Mouse (Mus musculus): ENCODE data around the gene Rtn4r. TPM values are rescaled to one million over a fixed set of nuclear protein-coding genes. Genes with fewer than 3 reads are reported as not detected.
"Not testable (repeated sequence)": the region's sequence is repeated elsewhere in the genome, so short reads cannot be mapped to it uniquely, and the experiment has no call there.

Rtn4r gene
- total RNA-seq, 2 experiments from 2014 or later = 1.6 TPM; not detected in 1

GRCm38 (mm10) chr16:18185715-18186449 is 58.4 kb downstream of the Rtn4r start:
- ATAC-seq (replicated peaks; ENCODE audit: low FRiP score, poor library complexity, severe bottlenecking) = no peak

- no peak for ATAC-seq (replicated peaks; ENCODE audit: low FRiP score, poor library complexity, severe bottlenecking)
Measured at GRCm38 (mm10) chr16:18186798-18187197, 59.4 kb downstream of the Rtn4r start.

- ATAC-seq (replicated peaks; ENCODE audit: low FRiP score, poor library complexity, severe bottlenecking) = no peak
Measured at GRCm38 (mm10) chr16:18187221-18187620, 59.8 kb downstream of the Rtn4r start.

- no peak for ATAC-seq (replicated peaks; ENCODE audit: low FRiP score, poor library complexity, severe bottlenecking)
Measured at GRCm38 (mm10) chr16:18191006-18191405, 63.6 kb downstream of the Rtn4r start.

- no peak for ATAC-seq (replicated peaks; ENCODE audit: low FRiP score, poor library complexity, severe bottlenecking)
Measured at GRCm38 (mm10) chr16:18194208-18194985, 67.0 kb downstream of the Rtn4r start.

GRCm38 (mm10) chr16:18195068-18195467 is 67.6 kb downstream of the Rtn4r start:
- ATAC-seq (replicated peaks; ENCODE audit: low FRiP score, poor library complexity, severe bottlenecking) = no peak

- ATAC-seq (replicated peaks; ENCODE audit: low FRiP score, poor library complexity, severe bottlenecking) = not testable (repeated sequence)
Measured at GRCm38 (mm10) chr16:18195561-18195960, 68.1 kb downstream of the Rtn4r start.

- no peak for ATAC-seq (replicated peaks; ENCODE audit: low FRiP score, poor library complexity, severe bottlenecking)
Measured at GRCm38 (mm10) chr16:18197881-18198280, 70.4 kb downstream of the Rtn4r start.

- no peak for ATAC-seq (replicated peaks; ENCODE audit: low FRiP score, poor library complexity, severe bottlenecking)
Measured at GRCm38 (mm10) chr16:18198365-18199098, 71.1 kb downstream of the Rtn4r start.

GRCm38 (mm10) chr16:18200062-18200461 is 72.6 kb downstream of the Rtn4r start:
- no peak for ATAC-seq (replicated peaks; ENCODE audit: low FRiP score, poor library complexity, severe bottlenecking)

GRCm38 (mm10) chr16:18201620-18202019 is 74.2 kb downstream of the Rtn4r start:
- no peak for ATAC-seq (replicated peaks; ENCODE audit: low FRiP score, poor library complexity, severe bottlenecking)

Other genes with a start within 250 kb of the Rtn4r start
- gene Gm20518, start 236.0 kb upstream of the Rtn4r start, total RNA-seq (2015; ENCODE audit: low replicate concordance) = 1.8 and 2.1 TPM in 2 replicates
- 1.0 TPM in 1 of 2 replicates, not detected in the other for gene Gm20518, start 236.0 kb upstream of the Rtn4r start, total RNA-seq (2017; ENCODE audit: low replicate concordance)
- not detected in 2 replicates for gene Tssk1, start 233.4 kb upstream of the Rtn4r start, total RNA-seq (2015; ENCODE audit: low replicate concordance)
- not detected in 2 replicates for gene Tssk1, start 233.4 kb upstream of the Rtn4r start, total RNA-seq (2017; ENCODE audit: low replicate concordance)
- 21.4 and 38.9 TPM in 2 replicates for gene Dgcr2, start 229.1 kb upstream of the Rtn4r start, total RNA-seq (2015; ENCODE audit: low replicate concordance)
- gene Dgcr2, start 229.1 kb upstream of the Rtn4r start, total RNA-seq (2017; ENCODE audit: low replicate concordance) = 41.7 and 42.7 TPM in 2 replicates
- gene Tssk2, start 229.0 kb upstream of the Rtn4r start, total RNA-seq (2015; ENCODE audit: low replicate concordance) = not detected in 2 replicates
- not detected in 2 replicates for gene Tssk2, start 229.0 kb upstream of the Rtn4r start, total RNA-seq (2017; ENCODE audit: low replicate concordance)
- gene Ess2, start 216.3 kb upstream of the Rtn4r start, total RNA-seq (2015; ENCODE audit: low replicate concordance) = 9.4 and 10.9 TPM in 2 replicates
- 9.6 and 27.5 TPM in 2 replicates for gene Ess2, start 216.3 kb upstream of the Rtn4r start, total RNA-seq (2017; ENCODE audit: low replicate concordance)
- not detected in 2 replicates for gene Gsc2, start 212.6 kb upstream of the Rtn4r start, total RNA-seq (2015; ENCODE audit: low replicate concordance)
- gene Gsc2, start 212.6 kb upstream of the Rtn4r start, total RNA-seq (2017; ENCODE audit: low replicate concordance) = not detected in 2 replicates
- 0.84 and 12.3 TPM in 2 replicates for gene Slc25a1, start 199.4 kb upstream of the Rtn4r start, total RNA-seq (2015; ENCODE audit: low replicate concordance)
- gene Slc25a1, start 199.4 kb upstream of the Rtn4r start, total RNA-seq (2017; ENCODE audit: low replicate concordance) = 8.5 and 9.9 TPM in 2 replicates
- gene Vpreb2, start 147.2 kb upstream of the Rtn4r start, total RNA-seq (2015; ENCODE audit: low replicate concordance) = 8.8 TPM in 1 of 2 replicates, not detected in the other
- not detected in 2 replicates for gene Vpreb2, start 147.2 kb upstream of the Rtn4r start, total RNA-seq (2017; ENCODE audit: low replicate concordance)
- 8.4 TPM in 1 of 2 replicates, not detected in the other for gene Dgcr6, start 74.8 kb upstream of the Rtn4r start, total RNA-seq (2015; ENCODE audit: low replicate concordance)
- 2.1 TPM in 1 of 2 replicates, not detected in the other for gene Dgcr6, start 74.8 kb upstream of the Rtn4r start, total RNA-seq (2017; ENCODE audit: low replicate concordance)
- not detected in 2 replicates for gene Prodh, start 37.4 kb upstream of the Rtn4r start, total RNA-seq (2015; ENCODE audit: low replicate concordance)
- 3.4 and 5.0 TPM in 2 replicates for gene Prodh, start 37.4 kb upstream of the Rtn4r start, total RNA-seq (2017; ENCODE audit: low replicate concordance)
- not detected in 2 replicates for gene Ccdc188, start 90.2 kb downstream of the Rtn4r start, total RNA-seq (2015; ENCODE audit: low replicate concordance)
- gene Ccdc188, start 90.2 kb downstream of the Rtn4r start, total RNA-seq (2017; ENCODE audit: low replicate concordance) = not detected in 2 replicates
- gene Zdhhc8, start 107.5 kb downstream of the Rtn4r start, total RNA-seq (2015; ENCODE audit: low replicate concordance) = 1.4 TPM in 1 of 2 replicates, not detected in the other
- 2.2 TPM in 1 of 2 replicates, not detected in the other for gene Zdhhc8, start 107.5 kb downstream of the Rtn4r start, total RNA-seq (2017; ENCODE audit: low replicate concordance)
- 51.2 and 52.4 TPM in 2 replicates for gene Trmt2a, start 121.0 kb downstream of the Rtn4r start, total RNA-seq (2015; ENCODE audit: low replicate concordance)
- 20.2 and 30.0 TPM in 2 replicates for gene Trmt2a, start 121.0 kb downstream of the Rtn4r start, total RNA-seq (2017; ENCODE audit: low replicate concordance)
- 144 and 145 TPM in 2 replicates for gene Ranbp1, start 121.1 kb downstream of the Rtn4r start, total RNA-seq (2015; ENCODE audit: low replicate concordance)
- gene Ranbp1, start 121.1 kb downstream of the Rtn4r start, total RNA-seq (2017; ENCODE audit: low replicate concordance) = 76.8 and 133 TPM in 2 replicates
- not detected in 2 replicates for gene Gm49776, start 130.7 kb downstream of the Rtn4r start, total RNA-seq (2015; ENCODE audit: low replicate concordance)
- 4.1 TPM in 1 of 2 replicates, not detected in the other for gene Gm49776, start 130.7 kb downstream of the Rtn4r start, total RNA-seq (2017; ENCODE audit: low replicate concordance)
- 121 and 133 TPM in 2 replicates for gene Dgcr8, start 161.6 kb downstream of the Rtn4r start, total RNA-seq (2015; ENCODE audit: low replicate concordance)
- gene Dgcr8, start 161.6 kb downstream of the Rtn4r start, total RNA-seq (2017; ENCODE audit: low replicate concordance) = 138 and 218 TPM in 2 replicates
- gene Tango2, start 220.5 kb downstream of the Rtn4r start, total RNA-seq (2015; ENCODE audit: low replicate concordance) = 61.3 and 62.5 TPM in 2 replicates
- gene Tango2, start 220.5 kb downstream of the Rtn4r start, total RNA-seq (2017; ENCODE audit: low replicate concordance) = 47.2 and 51.9 TPM in 2 replicates
- gene Arvcf, start 220.5 kb downstream of the Rtn4r start, total RNA-seq (2015; ENCODE audit: low replicate concordance) = 3.2 and 8.8 TPM in 2 replicates
- gene Arvcf, start 220.5 kb downstream of the Rtn4r start, total RNA-seq (2017; ENCODE audit: low replicate concordance) = 6.2 and 22.0 TPM in 2 replicates